Mouse (Mus musculus) heart, postnatal 0 days (tissue): ENCODE measurements at regions not wholly inside any gene's neighbourhood (a gene's known extent, or its start where the extent isn't known, plus 50 kb on each side); places are given as distances from the start of the nearest gene placed in this dataset.

ENCODE experiments used
- CTCF ChIP-seq: IDR thresholded peaks from 2 replicates; pipeline ENCODE4 v1.5.1; 2016; ENCODE audit warnings: antibody characterized with exemption, control low read depth, low read depth
- EP300 ChIP-seq: IDR thresholded peaks from 2 replicates; pipeline ENCODE4 v1.6.1; 2016; ENCODE audit warnings: antibody characterized with exemption, low read depth

- TF ChIP-seq CTCF: no peak
- TF ChIP-seq EP300: no peak
Observed at GRCm38 (mm10) chr16:30160399-30160798, 96.2 kb downstream of the Hes1 start.
